Mouse (Mus musculus) lung, postnatal 4 days (tissue): ENCODE data around the gene Mindy2.
A peak's percentile ranks its signal among the peaks of the same experiment; 100 is the strongest.
"Not testable (repeated sequence)": the region's sequence is repeated elsewhere in the genome, so short reads cannot be mapped to it uniquely, and the experiment has no call there.

ENCODE experiments used
- DNase-seq, 2 experiments: peaks; one replicate each; pipeline ENCODE4 v3.0.0; 2021

Gene Mindy2

GRCm38 (mm10) chr9:70578123-70578522, 78.9 kb downstream of the Mindy2 start:
- no peak for DNase-seq

DNA sequence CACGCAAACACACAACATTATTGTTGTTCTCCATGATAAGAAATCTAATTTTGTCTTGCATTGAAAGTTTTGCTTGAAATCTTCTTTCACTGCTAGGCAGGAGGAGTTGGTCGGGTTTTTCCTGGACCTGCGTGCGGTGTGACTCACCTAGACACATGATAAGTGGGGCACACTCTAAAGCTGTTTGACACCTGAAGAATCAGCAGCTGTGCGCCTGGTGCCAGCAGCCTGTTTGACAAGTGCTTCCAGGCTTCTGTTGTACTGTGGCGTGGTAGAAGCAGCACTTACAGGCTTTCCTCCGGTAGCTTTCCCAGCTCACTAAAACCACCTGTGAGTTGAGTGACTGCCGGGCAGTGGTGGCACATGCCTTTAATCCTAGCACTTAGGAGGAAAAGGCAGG, 86.6 kb downstream of the Mindy2 start:
- peak; percentile 14 to 55 for DNase-seq

GRCm38 (mm10) chr9:70567651-70568050, 89.3 kb downstream of the Mindy2 start:
- no peak for DNase-seq

DNA sequence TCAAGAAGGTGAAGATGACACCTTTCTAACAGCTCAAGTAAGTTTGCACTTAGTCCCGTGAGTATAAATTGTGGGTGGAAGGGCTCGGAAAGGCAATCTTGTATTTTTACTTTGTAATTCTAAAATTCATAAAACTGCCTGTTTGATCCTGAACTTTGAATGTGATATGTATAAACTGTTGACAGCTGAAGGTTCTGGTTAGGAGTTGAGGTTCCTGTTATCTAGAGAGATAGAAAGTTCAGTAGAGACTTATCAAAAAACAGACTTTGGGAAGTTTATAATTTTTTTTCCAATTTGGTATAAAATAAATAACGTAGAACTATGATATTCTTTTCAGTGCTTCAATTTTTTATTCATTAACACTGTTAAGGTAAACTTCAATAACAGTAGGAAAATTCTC, 94.1 kb downstream of the Mindy2 start:
- DNase-seq = no peak

- no peak for DNase-seq
Observed at GRCm38 (mm10) chr9:70556796-70557195, 100.2 kb downstream of the Mindy2 start.

- DNase-seq = no peak
Observed at GRCm38 (mm10) chr9:70555431-70555830, 101.5 kb downstream of the Mindy2 start.

DNA sequence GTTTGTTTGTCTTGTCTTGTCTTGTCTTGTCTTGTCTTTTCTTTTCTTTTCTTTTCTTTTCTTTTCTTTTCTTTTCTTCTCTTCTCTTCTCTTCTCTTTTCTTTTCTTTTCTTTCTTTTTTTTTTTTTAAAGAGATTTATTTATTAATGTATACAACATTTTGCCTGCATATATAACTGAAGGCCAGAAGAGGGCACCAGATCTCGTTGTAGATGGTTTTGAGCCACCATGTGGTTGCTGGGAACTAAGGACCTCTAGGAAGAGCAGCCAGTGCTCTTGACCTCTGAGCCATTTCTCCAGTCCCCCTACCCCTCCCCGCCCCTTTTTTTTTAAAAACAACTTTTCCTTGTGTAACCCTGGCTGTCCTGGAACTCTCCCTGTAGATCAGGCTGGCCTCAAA, 104.7 kb downstream of the Mindy2 start:
- DNase-seq = not testable (repeated sequence)

- DNase-seq = no peak
Observed at GRCm38 (mm10) chr9:70551524-70551923, 105.5 kb downstream of the Mindy2 start.
